Mouse (Mus musculus): ENCODE measurements around the gene Pou2f2. TPM values are rescaled to one million over a fixed set of nuclear protein-coding genes. Genes with fewer than 3 reads are reported as not detected.

Pou2f2 gene
- 13.6 and 26.5 TPM in 2 replicates for polyA plus RNA-seq (2016; fragmentation: Nextera tagmentation; extraction: Ambion mirVana)

GRCm38 (mm10) chr7:25179606-25180161, at the start of gene Pou2f2:
Pou2f2 (minus strand) TSS chr7:25179726.
- Histone ChIP-seq H3K4me3 (peak within 1 kb of the TSS; percentile 73), H3K4me1 (peaks cover 69% of the 10 kb centered on the region), H3K9me3 (replicated peaks) (no peaks in the 10 kb centered on the region), H3K27ac (replicated peaks) (peak within 1 kb of the TSS; percentile 93), H3K27me3 (ENCODE audit: low read depth, poor library complexity, severe bottlenecking) (peaks cover 99% of the 10 kb centered on the region), H3K36me3 (no peaks in the 10 kb centered on the region)
- peak; percentile 93 for DNase-seq (ENCODE audit: low spot score)
- under 1% methylated on average over 43 of the region's 56 CpGs for WGBS

GRCm38 (mm10) chr7:25227523-25228300, 48.2 kb upstream of the Pou2f2 start:
- H3K27me3 ChIP-seq (ENCODE audit: low read depth, poor library complexity, severe bottlenecking): no peaks in the 10 kb centered on the region
- 88% methylated on average over 1 of the region's 1 CpGs for WGBS
- peaks cover 96% of the 10 kb centered on the region for H3K36me3 ChIP-seq
- H3K27ac ChIP-seq (replicated peaks): no peak overlapping the region
- DNase-seq (ENCODE audit: low spot score): no peak
- H3K4me1 ChIP-seq: peaks cover 4% of the 10 kb centered on the region
- no peak overlapping the region for H3K4me3 ChIP-seq
- H3K9me3 ChIP-seq (replicated peaks): no peaks in the 10 kb centered on the region

GRCm38 (mm10) chr7:25222275-25222967, 42.9 kb upstream of the Pou2f2 start:
- DNase-seq (ENCODE audit: low spot score): no peak
- Histone ChIP-seq H3K4me1 (peaks cover 55% of the 10 kb centered on the region), H3K36me3 (peaks cover 43% of the 10 kb centered on the region), H3K27ac (replicated peaks) (peak overlapping the region; percentile 90), H3K27me3 (ENCODE audit: low read depth, poor library complexity, severe bottlenecking) (no peaks in the 10 kb centered on the region), H3K9me3 (replicated peaks) (no peaks in the 10 kb centered on the region), H3K4me3 (peak overlapping the region; percentile 81)
- WGBS: 89% methylated on average over 10 of the region's 10 CpGs

DNA sequence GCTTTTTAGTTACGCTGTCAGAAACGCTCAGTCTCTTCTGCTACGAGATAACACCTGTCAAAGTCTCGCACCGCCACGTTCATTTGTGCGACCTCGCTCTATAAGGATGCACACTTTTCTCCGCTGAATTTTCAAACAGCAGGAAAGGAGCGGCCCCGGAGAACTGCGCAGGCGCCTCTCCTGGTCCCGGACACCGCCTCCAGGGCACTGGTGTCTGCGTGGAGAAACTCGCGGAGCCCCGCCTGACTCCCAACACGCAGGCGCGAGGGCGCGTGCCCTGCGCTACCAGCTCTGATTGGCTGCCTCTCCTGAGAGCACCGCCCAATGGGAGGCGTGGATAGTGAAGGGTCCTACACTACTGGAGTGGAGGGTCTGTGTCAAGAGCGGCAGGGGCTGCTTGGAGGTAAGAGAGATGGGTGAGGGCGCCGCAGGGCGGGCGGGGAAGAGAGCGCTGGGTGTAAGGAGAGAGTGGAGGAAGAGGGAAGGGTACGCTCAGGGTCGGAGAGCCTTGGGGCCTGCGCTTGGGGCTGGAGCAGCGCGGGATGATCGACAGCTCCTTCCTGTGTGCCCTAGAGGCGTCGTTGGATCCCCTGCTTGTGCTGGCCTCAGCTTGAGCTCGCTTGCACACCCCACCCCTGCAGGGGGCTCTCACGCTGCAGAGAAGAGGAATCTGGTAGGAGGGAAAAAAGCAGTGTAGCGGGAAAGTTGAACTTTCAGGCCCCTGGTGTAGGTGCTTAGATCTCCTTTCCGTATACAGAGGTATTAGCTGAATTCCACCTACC, 41.8 kb upstream of the Pou2f2 start, which contains the start of gene Zfp526:
Zfp526 (plus strand) TSS at position 324 of the 782 bp plus-strand sequence.
- Histone ChIP-seq H3K27me3 (ENCODE audit: low read depth, poor library complexity, severe bottlenecking) (no peaks in the 10 kb centered on the region), H3K4me1 (peaks cover 55% of the 10 kb centered on the region), H3K9me3 (replicated peaks) (no peaks in the 10 kb centered on the region), H3K36me3 (peaks cover 31% of the 10 kb centered on the region), H3K27ac (replicated peaks) (peak within 1 kb of the TSS; percentile 90), H3K4me3 (peak within 1 kb of the TSS; percentile 81)
- under 1% methylated on average over 44 of the region's 45 CpGs for WGBS
- DNase-seq (ENCODE audit: low spot score): peak; percentile 98

- peak within 1 kb of the TSS; percentile 81 for H3K4me3 ChIP-seq
- H3K27ac ChIP-seq (replicated peaks): peak within 1 kb of the TSS; percentile 90
- no peaks in the 10 kb centered on the region for H3K27me3 ChIP-seq (ENCODE audit: low read depth, poor library complexity, severe bottlenecking)
- H3K9me3 ChIP-seq (replicated peaks): no peaks in the 10 kb centered on the region
- peak; percentile 23 for DNase-seq (ENCODE audit: low spot score)
- 11% methylated on average over 20 of the region's 20 CpGs for WGBS
- H3K4me1 ChIP-seq: peaks cover 55% of the 10 kb centered on the region
- peaks cover 25% of the 10 kb centered on the region for H3K36me3 ChIP-seq
These were observed 41.1 kb upstream of the Pou2f2 start, which contains the start of gene Dedd2 for GRCm38 (mm10) chr7:25220457-25221101. Dedd2 (minus strand) TSS chr7:25220615.

DNA sequence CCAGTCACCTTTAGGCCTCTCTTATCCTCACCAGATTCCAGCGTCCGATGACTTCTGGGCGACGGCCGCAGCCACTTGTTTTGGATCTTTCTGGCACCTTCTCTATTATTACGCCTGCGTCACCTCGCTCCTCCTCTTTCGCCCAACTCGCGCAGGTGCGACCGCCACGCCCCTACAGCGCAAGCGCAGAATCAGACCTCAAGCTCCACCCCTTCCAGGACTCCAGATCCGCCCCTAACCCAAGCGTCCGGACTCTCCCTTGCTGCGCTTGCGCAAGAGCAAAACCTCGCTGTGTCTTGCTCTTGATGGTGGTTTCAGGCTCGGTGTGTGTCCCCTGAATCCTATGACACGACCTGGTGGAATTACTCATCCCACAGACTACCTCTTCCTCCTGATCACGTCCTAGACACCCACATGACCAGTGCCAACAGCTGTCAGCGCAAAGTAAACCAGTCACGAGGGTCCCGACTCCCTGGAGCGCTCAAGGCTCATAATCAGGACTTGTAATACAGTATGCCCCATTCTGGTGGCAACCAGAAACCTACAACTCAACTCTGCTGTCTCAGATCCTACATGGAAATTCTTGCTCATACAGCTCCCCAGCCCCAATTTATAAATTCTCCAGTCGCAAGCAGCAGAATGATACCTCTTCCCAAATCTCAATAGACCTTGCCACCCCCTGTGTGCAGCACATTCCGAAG, 40.4 kb upstream of the Pou2f2 start:
- DNase-seq (ENCODE audit: low spot score): peak; percentile 92
- Histone ChIP-seq H3K9me3 (replicated peaks) (no peaks in the 10 kb centered on the region), H3K27ac (replicated peaks) (peak overlapping the region; percentile 90), H3K27me3 (ENCODE audit: low read depth, poor library complexity, severe bottlenecking) (no peaks in the 10 kb centered on the region), H3K4me1 (peaks cover 55% of the 10 kb centered on the region), H3K36me3 (peaks cover 23% of the 10 kb centered on the region), H3K4me3 (peak overlapping the region; percentile 81)
- 3% methylated on average over 31 of the region's 31 CpGs for WGBS

GRCm38 (mm10) chr7:25219416-25219750, 39.9 kb upstream of the Pou2f2 start:
- Histone ChIP-seq H3K4me1 (peaks cover 55% of the 10 kb centered on the region), H3K27ac (replicated peaks) (peak overlapping the region; percentile 90), H3K4me3 (peak overlapping the region; percentile 81), H3K27me3 (ENCODE audit: low read depth, poor library complexity, severe bottlenecking) (no peaks in the 10 kb centered on the region), H3K36me3 (peaks cover 18% of the 10 kb centered on the region), H3K9me3 (replicated peaks) (no peaks in the 10 kb centered on the region)
- DNase-seq (ENCODE audit: low spot score): no peak
- under 1% methylated on average over 16 of the region's 16 CpGs for WGBS

DNA sequence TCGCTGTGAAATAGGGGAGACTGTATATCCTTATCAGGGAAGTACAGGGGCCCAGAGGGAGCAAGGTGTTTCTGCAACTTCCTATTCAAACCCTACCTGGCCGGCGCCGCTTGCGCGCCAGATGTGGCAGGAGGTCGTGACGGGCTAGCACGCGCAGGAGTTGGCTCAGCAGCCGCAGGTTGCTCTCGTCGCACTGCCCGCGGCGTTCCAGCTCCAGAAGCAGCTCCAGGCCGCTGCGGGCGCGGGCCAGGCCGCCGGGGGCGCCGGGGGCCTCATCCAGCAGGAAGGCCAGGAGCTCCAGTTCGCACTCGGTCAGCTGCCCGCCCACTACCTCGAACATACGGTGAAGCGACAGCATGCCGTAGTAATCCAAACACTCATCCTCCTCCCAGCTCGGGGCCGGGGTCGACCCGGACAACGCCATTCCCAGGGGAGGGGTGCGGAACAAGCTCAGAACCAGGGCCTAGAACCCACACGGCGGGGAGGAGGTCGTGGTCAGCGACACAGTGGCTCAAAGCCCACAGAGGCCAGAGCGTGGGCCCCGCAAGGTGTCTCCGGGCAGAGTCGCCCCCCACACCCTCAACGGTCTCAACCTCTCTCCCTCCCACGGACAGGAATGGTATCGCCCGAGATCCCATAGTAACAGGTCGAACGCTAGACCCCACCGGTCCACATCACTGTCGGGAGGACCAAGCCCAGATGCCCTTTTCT, 39.3 kb upstream of the Pou2f2 start:
- Histone ChIP-seq H3K9me3 (replicated peaks) (no peaks in the 10 kb centered on the region), H3K27ac (replicated peaks) (peak overlapping the region; percentile 90), H3K4me3 (peak overlapping the region; percentile 81), H3K4me1 (peaks cover 55% of the 10 kb centered on the region), H3K36me3 (peaks cover 15% of the 10 kb centered on the region), H3K27me3 (ENCODE audit: low read depth, poor library complexity, severe bottlenecking) (no peaks in the 10 kb centered on the region)
- peak; percentile 85 for DNase-seq (ENCODE audit: low spot score)
- WGBS: under 1% methylated on average over 53 of the region's 53 CpGs

DNA sequence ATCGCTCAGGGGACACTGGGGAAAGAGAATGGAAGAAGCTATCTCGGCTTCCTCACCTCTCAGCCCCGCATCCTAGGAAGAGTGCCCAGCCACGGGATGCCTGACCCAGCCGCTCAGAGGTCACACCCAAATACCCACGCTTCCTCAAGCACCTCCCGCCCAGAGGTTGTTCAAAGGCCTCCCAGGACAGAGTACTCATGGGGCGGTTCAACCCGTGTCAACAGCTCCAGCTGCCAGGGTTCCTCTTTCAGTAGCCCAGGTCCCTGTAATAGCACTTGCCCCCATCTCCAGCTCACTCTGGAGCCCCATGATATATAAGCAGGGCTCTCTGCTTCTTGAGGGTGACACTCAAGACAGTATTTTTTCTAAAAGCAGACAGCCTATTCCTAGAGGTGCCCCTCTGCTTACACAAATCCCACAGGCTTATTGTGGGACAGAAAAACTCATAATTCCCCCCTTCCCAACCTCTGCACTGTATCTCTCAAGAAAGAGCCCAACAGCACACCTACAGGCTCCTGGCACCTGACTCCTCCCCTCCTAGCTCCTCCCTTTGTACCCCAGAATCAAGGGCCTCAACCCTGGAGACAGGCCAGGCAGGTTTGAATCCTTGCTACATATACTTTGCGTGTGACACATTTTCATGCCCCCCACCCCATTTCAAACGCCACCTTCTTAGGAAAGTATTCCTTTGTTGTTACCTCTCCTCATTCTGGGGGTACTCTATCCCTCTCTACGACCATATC, 38.3 kb upstream of the Pou2f2 start:
- H3K27me3 ChIP-seq (ENCODE audit: low read depth, poor library complexity, severe bottlenecking): no peaks in the 10 kb centered on the region
- no peak overlapping the region for H3K27ac ChIP-seq (replicated peaks)
- DNase-seq (ENCODE audit: low spot score): no peak
- H3K4me3 ChIP-seq: 0 out of 2 replicates have a peak overlapping the region, but pooled peaks have one; percentile 81
- H3K9me3 ChIP-seq (replicated peaks): no peaks in the 10 kb centered on the region
- H3K4me1 ChIP-seq: peaks cover 52% of the 10 kb centered on the region
- WGBS: 67% methylated on average over 12 of the region's 12 CpGs
- H3K36me3 ChIP-seq: peaks cover 11% of the 10 kb centered on the region; the same call in 1 of the 2 replicates

DNA sequence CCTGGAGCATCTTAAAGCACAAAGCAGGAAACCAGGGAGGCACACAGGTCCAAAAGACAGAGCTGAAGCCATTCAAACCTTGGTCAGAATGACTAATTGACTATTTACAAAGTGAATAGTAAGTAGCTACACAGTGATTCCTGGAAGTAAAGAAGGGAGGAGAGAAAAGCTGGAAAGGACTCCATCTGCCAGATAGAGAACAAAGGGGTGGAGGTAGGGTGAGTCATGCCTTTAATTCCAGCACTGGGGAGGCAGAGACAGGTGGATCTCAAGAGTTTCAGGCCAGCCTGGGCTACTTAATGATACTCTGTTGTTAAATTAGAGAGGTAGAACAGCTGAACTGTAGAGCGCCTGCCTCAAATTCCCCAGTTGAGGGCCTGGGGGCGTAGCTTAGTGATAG, 34.6 kb upstream of the Pou2f2 start:
- Histone ChIP-seq H3K4me1 (peaks cover 18% of the 10 kb centered on the region), H3K36me3 (peaks cover 37% of the 10 kb centered on the region), H3K4me3 (no peak overlapping the region), H3K27ac (replicated peaks) (no peak overlapping the region), H3K9me3 (replicated peaks) (0 out of 2 replicates have a peak, but pooled peaks cover 4% of the 10 kb centered on the region), H3K27me3 (ENCODE audit: low read depth, poor library complexity, severe bottlenecking) (no peaks in the 10 kb centered on the region)
- no peak for DNase-seq (ENCODE audit: low spot score)
- WGBS: 92% methylated on average over 2 of the region's 2 CpGs

Measured in midbrain, embryonic 10.5 days (tissue).